Mouse (Mus musculus): ENCODE measurements around the gene Myh10.

- no peak for TF ChIP-seq CTCF (IDR thresholded peaks at IDR 0.05)
- no peak for TF ChIP-seq POLR2A (IDR thresholded peaks at IDR 0.05; ENCODE audit: insufficient read depth, low read depth, low read length)
These were observed 43.6 kb upstream of the Myh10 start for GRCm38 (mm10) chr11:68647808-68648207.

All from heart, adult 2 months (tissue).